Mouse (Mus musculus): ENCODE results near the gene Ctnnd2.

- TF ChIP-seq CTCF (IDR thresholded peaks at IDR 0.05; ENCODE audit: borderline replicate concordance, control insufficient read depth, extremely low read depth, insufficient read depth, low read length, poor library complexity) (no peak), POLR2A (IDR thresholded peaks at IDR 0.05; ENCODE audit: control insufficient read depth, extremely low read depth, insufficient read depth, low read length, poor library complexity) (no peak)
Measured at GRCm38 (mm10) chr15:31006050-31006824, 833.8 kb downstream of the Ctnnd2 start.
